Mouse (Mus musculus) liver, postnatal 0 days (tissue): ENCODE results near the gene Vwa5b2. TPM values are rescaled to one million over a fixed set of nuclear protein-coding genes. Genes with fewer than 3 reads are reported as not detected.

Experiments
- ATAC-seq: fragments of 200-750 bp; cut with Nextera tagmentation; 2 replicates; pipeline ENCODE4 v1.8.0; 2017; ENCODE audit warnings: mild to moderate bottlenecking, moderate library complexity
- DNase-seq: peaks from one replicate; pipeline ENCODE4 v3.0.0-alpha.2; 2016
- H3K27ac ChIP-seq: fragments of 300-500 bp; sonication (generic); 2 replicates; pipeline ENCODE4 v1.5.1; 2014; ENCODE audit warnings: antibody characterized with exemption, moderate library complexity, mild to moderate bottlenecking, low read depth
- H3K27me3 ChIP-seq: fragments of 300-500 bp; sonication (generic); 2 replicates; pipeline ENCODE4 v1.6.1; 2014; ENCODE audit warnings: low read length, control low read depth, mixed read lengths; ENCODE audit not compliant: insufficient read depth
- H3K36me3 ChIP-seq: fragments of 300-500 bp; sonication (generic); replicated peaks from 2 replicates; pipeline ENCODE4 v1.6.1; 2014; ENCODE audit warnings: mild to moderate bottlenecking, control low read depth, low read length, moderate library complexity, mixed read lengths; ENCODE audit not compliant: insufficient read depth
- H3K4me1 ChIP-seq: fragments of 300-500 bp; sonication (generic); 2 replicates; pipeline ENCODE4 v1.6.1; 2014; ENCODE audit warnings: antibody characterized with exemption, mild to moderate bottlenecking, control low read depth; ENCODE audit not compliant: insufficient read depth
- H3K4me2 ChIP-seq: fragments of 300-500 bp; sonication (generic); 2 replicates; pipeline ENCODE4 v1.6.1; 2014; ENCODE audit warnings: low read depth, mild to moderate bottlenecking, low read length, moderate library complexity, mixed read lengths
- H3K4me3 ChIP-seq: fragments of 300-500 bp; sonication (generic); 2 replicates; pipeline ENCODE4 v1.5.1; 2014; ENCODE audit warnings: low read depth, low read length
- H3K9ac ChIP-seq: fragments of 300-500 bp; sonication (generic); replicated peaks from 2 replicates; pipeline ENCODE4 v1.6.1; 2014; ENCODE audit warnings: mild to moderate bottlenecking, moderate library complexity
- H3K9me3 ChIP-seq: fragments of 300-500 bp; sonication (generic); 2 replicates; pipeline ENCODE4 v1.6.1; 2016; ENCODE audit warnings: mild to moderate bottlenecking, control low read depth, low read length, mixed read lengths
- CTCF ChIP-seq: sonication (generic); IDR thresholded peaks from 2 replicates; pipeline ENCODE4 v1.5.1; 2016; ENCODE audit warnings: antibody characterized with exemption, low read depth
- EP300 ChIP-seq: IDR thresholded peaks from 2 replicates; pipeline ENCODE4 v1.6.1; 2016; ENCODE audit warnings: antibody characterized with exemption, low read depth, mild to moderate bottlenecking
- WGBS: fragments of 180-500 bp; shearing (Covaris S2); extraction: QIAGEN DNeasy Blood & Tissue Kit; methylation state at CpG from one replicate; pipeline ENCODE4 v1.1.7; 2014; ENCODE audit not compliant: insufficient replicate concordance; 5-methylcytosine and 5-hydroxymethylcytosine counted together
- polyA plus RNA-seq: library from polyadenylated mRNA; unstranded; fragments of >200 nt; fragmentation: Nextera tagmentation; extraction: Ambion mirVana; gene quantifications from 2 replicates; pipeline ENCODE4 v1.2.1, GENCODE M21; 2015

Vwa5b2 gene
- polyA plus RNA-seq, 1 experiment from 2014 or later, result not detected

- DNase-seq, result no peak
These were observed 11.2 kb downstream of the Vwa5b2 start for GRCm38 (mm10) chr16:20600511-20600910.

DNA sequence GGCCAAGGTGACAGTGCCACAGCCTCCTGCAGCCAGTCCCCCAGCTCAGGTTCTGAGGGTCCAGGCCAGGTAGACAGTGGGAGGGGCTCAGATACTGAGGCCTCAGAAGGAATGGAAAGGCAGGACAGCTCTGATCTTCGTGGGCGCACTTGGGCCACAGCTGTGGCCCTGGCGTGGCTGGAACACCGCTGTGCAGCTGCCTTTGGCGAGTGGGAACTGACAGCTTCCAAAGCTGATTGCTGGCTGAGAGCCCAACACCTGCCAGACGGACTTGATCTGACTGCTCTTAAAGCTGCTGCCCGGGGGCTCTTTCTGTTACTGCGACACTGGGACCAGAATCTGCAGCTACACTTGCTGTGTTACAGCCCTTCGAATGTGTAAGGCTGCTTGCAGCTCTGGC is 15.4 kb downstream of the Vwa5b2 start:
- no peak overlapping the region for H3K4me2 ChIP-seq
- no peak for TF ChIP-seq CTCF
- no peak for TF ChIP-seq EP300
- H3K36me3 ChIP-seq, result peaks cover 30% of the 10 kb centered on the region
- no peak overlapping the region for H3K4me3 ChIP-seq
- H3K9me3 ChIP-seq, result no peaks in the 10 kb centered on the region
- 0 out of 2 replicates have a peak, but pooled peaks cover 4% of the 10 kb centered on the region for H3K27me3 ChIP-seq
- peaks cover 2% of the 10 kb centered on the region for H3K4me1 ChIP-seq
- no peak overlapping the region for H3K9ac ChIP-seq
- ATAC-seq (no peak), DNase-seq (no peak)
- 78% methylated on average over 9 of the region's 9 CpGs for WGBS
- no peak overlapping the region for H3K27ac ChIP-seq

More at GRCm38 (mm10) chr16:20600511-20600910, 11.2 kb downstream of the Vwa5b2 start:
- Histone ChIP-seq H3K4me3 (no peak overlapping the region), H3K27me3 (0 out of 2 replicates have a peak, but pooled peaks cover 4% of the 10 kb centered on the region), H3K9me3 (no peaks in the 10 kb centered on the region), H3K27ac (no peak overlapping the region), H3K36me3 (peaks cover 7% of the 10 kb centered on the region), H3K4me2 (no peak overlapping the region), H3K4me1 (no peaks in the 10 kb centered on the region; the same call in 1 of the 2 replicates), H3K9ac (no peak overlapping the region)
- TF ChIP-seq EP300 (no peak), CTCF (no peak)
- ATAC-seq, result no peak
- WGBS, result 77% methylated on average over 5 of the region's 5 CpGs

DNA sequence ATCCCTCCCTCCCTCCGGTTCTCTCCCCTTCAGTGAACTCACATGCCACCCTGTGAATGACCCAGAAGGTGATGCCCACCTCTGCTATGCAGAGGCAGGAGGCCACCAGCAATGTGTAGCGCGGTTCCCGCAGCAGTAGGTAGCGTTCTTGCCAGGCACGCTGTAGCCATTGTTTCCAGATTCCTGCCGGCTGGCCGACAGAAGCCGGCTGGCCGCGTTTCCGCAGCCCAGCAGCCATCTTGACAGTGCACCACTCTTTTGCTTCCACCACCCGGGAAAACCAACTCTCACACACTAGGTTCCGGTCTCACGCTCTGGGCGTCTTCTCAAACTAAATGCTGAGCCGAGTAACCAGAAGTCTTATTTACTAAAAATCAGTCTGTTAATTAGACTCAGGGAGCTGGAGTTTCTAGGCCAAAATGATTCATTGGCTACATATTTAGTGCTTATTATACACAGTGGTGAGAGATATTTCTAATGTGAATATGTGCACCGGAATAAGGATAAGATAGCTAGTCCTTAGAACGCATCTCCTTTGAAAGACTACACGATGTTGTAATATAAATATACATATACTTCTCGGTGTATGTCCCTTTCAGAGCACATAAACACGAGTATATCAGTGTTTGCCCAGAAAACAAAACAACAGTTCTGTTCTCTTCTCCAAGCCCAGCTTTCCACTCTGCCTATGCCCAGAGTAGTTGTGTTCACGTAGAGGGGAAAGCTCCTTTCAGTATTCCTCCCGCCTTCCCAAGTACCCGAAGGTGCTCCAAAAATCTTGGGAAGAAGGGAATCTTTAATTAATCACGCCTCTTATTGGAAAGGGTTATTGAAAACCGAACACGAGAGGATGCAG is 21.5 kb downstream of the Vwa5b2 start:
- WGBS, result under 1% methylated on average over 28 of the region's 28 CpGs
- H3K4me3 ChIP-seq, result peak overlapping the region; percentile 81
- peak; percentile 56; the same call in 1 of the 2 replicates for TF ChIP-seq EP300
- TF ChIP-seq CTCF, result no peak
- H3K4me2 ChIP-seq, result peak overlapping the region; percentile 80
- ATAC-seq, result peak; percentile 64
- peaks cover 17% of the 10 kb centered on the region for H3K4me1 ChIP-seq
- H3K27me3 ChIP-seq, result no peaks in the 10 kb centered on the region
- H3K9ac ChIP-seq, result peak overlapping the region; percentile 84
- peak; percentile 85 for DNase-seq
- no peaks in the 10 kb centered on the region for H3K9me3 ChIP-seq
- H3K36me3 ChIP-seq, result peaks cover 21% of the 10 kb centered on the region; the same call in 1 of the 2 replicates
- H3K27ac ChIP-seq, result peak overlapping the region; percentile 72

- Histone ChIP-seq H3K4me2 (peak within 1 kb of the TSS; percentile 80), H3K27me3 (no peaks in the 10 kb centered on the region), H3K9ac (peak within 1 kb of the TSS; percentile 84), H3K27ac (peak within 1 kb of the TSS; percentile 72), H3K36me3 (peaks cover 13% of the 10 kb centered on the region; the same call in 1 of the 2 replicates), H3K4me1 (peaks cover 17% of the 10 kb centered on the region), H3K9me3 (no peaks in the 10 kb centered on the region), H3K4me3 (peak within 1 kb of the TSS; percentile 81)
- peak; percentile 91 for DNase-seq
- no peak; the same call in 1 of the 2 replicates for TF ChIP-seq EP300
- no peak for TF ChIP-seq CTCF
- WGBS, result 2% methylated on average over 41 of the region's 41 CpGs
- ATAC-seq, result peak; percentile 98
These were observed 22.3 kb downstream of the Vwa5b2 start, which contains the start of the genes Eef1akmt4, Gm49333 and Alg3 for GRCm38 (mm10) chr16:20611357-20612227. Gene Eef1akmt4, plus strand, starts transcription at chr16:20611593. Gene Gm49333, plus strand, starts transcription at chr16:20611610. Gene Alg3, minus strand, starts transcription at chr16:20611735.

DNA sequence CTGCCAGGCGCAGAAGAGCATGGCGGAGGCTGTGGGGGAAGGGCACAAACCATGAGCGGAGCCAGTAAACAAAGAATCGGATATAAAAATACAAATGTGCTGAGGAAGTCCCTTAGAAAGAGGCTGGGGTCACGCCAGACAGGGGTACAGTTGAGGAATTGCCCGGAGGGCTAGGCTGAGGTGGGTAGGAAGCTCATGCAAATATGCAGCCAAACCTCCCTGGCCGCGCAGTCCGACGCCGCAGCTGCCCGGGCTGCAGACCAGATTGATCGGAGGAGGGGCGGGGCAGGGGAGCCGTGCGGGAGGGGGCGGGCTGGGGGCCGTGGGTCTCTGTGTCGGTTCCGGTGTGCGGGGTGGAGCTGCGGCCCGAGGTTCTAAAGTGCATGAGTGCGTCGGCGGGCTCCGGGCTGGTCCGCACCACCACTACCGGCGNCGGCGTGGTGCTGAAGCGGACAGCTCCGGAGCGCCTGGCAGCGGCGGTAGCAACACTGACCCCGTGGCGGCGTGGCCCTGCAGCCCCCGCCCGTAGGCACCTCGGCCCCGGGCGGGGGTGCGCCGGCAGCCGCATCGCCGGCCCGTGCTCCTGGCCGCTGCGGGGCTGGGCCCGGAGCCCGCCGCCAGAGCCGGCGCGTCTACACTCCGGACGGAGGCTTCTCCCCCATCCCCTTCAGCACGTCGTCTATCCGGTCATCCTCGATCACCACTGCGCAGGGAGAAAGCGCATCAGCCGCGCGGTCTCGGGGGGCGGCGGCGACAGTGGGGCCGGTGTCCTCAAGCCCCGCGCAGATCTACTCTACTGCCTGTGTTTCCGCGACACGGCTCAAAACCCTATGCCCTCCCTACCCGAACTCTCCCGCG is 30.5 kb downstream of the Vwa5b2 start:
- Histone ChIP-seq H3K27me3 (peaks cover 43% of the 10 kb centered on the region), H3K4me3 (peak overlapping the region; percentile 71), H3K4me1 (peaks cover 35% of the 10 kb centered on the region), H3K9me3 (no peaks in the 10 kb centered on the region), H3K4me2 (peak overlapping the region; percentile 99), H3K9ac (no peak overlapping the region), H3K27ac (no peak overlapping the region), H3K36me3 (no peaks in the 10 kb centered on the region)
- WGBS, result 3% methylated on average over 64 of the region's 83 CpGs
- ATAC-seq (peak; percentile 57), DNase-seq (peak; percentile 67)
- TF ChIP-seq EP300, result no peak
- TF ChIP-seq CTCF, result no peak
